Mouse (Mus musculus) layer of hippocampus, adult 9-10 months (tissue): ENCODE measurements around the gene St3gal3.
A peak's percentile ranks its signal among the peaks of the same experiment; 100 is the strongest.

Source experiments
- DNase-seq: peaks from one replicate; pipeline ENCODE4 v3.0.0; 2022; ENCODE audit warnings: low spot score

Gene St3gal3

DNA sequence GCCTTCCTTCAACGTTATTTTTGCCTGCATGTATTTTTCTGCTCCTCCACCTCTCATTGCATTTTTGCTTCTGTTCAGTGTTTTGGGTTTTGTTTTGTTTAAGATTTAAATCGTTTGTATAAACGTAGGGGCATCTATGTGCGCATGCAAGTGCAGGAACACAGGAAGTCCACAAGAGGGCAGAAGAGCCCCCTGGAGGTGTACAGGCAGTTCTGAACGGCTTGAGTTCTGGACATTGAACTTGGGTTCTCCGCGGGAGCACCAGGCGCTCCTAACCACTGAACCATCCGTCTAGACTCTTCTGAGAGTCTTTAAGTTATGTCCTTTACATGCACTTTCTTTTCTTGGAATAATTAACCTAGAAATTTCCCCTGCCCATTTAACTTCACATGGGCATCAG lies 44.8 kb downstream of the St3gal3 start:
- peak; percentile 29 for DNase-seq

DNA sequence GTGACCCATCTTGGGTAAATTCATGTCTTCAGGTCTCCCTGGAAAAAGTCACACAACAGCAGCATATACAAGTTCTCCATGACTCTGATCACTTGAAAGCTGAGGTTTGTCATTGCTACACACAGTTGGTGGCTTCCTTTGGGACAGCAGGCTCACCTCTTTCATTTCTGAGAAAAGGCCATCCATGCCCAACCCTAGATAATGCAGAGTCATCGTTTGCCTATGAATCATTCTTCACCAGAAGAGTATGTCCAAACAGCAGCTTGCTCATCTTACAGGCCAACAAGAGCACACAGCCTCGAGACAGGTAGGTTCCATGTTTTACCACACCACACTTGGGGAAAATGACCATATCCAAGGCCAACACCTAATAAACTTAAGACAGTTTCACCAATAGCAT lies 45.9 kb downstream of the St3gal3 start:
- no peak for DNase-seq

- no peak for DNase-seq
Measured at GRCm38 (mm10) chr4:118085025-118085424, 49.7 kb downstream of the St3gal3 start.

GRCm38 (mm10) chr4:118083217-118083951 lies 51.3 kb downstream of the St3gal3 start:
- peak; percentile 93 for DNase-seq

DNA sequence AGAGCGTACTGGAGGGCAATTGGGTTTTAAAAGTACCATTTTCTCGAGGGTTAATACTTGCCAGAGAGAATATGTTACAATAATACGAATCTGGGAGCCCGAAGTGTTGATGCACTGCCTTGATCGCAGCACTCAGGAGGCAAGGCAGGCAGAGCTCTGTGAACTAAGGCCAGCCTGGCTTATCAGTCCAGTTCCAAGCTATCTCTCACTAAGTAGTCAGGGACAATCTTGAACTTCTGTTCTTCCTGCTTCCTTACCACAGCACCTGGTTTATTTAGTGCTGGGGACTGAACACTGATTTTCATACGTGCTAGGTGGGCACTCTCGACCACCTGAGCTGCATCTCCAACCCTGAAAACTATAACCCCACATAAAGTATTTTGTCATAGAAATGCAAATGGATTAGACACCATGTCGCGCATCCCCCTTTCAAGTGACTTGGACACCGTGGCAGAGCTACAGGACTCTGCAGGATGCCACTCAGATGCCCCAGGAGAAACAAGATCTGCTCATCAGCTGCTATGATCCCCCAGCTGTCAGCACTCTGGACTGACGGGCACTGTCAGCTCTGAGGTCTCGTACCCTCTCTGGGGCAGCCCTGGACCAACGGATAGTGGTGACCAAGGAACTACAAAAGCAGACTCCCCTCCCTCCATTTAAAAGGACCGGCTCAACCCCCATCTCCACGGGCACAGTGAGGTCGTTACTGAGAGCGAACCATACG lies 52.9 kb downstream of the St3gal3 start:
- no peak for DNase-seq

GRCm38 (mm10) chr4:118080481-118080880 lies 54.2 kb downstream of the St3gal3 start:
- DNase-seq, result no peak

DNA sequence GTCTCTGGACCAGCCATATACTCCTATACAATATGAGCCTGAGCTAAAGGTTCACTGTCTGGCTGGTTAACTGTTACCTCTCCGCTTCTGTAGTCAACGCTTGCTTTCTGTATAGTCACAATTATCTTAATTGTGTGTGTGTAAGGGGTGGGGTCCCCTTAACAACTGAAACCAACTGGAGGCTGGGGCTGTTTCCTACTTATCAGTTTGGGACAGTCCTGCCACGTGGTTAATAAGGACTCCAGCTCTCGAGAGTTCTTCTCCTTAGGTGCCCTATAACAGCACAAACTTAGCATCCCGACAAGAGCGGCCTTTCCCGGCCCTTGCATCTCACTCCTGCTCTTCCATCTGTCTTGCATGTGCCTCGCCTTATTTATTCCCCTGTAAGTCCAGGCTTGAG lies 55.5 kb downstream of the St3gal3 start:
- no peak for DNase-seq

GRCm38 (mm10) chr4:118078576-118078975 lies 56.1 kb downstream of the St3gal3 start:
- DNase-seq, result no peak

- DNase-seq, result no peak
Measured at GRCm38 (mm10) chr4:118077293-118077752, 57.4 kb downstream of the St3gal3 start.

DNA sequence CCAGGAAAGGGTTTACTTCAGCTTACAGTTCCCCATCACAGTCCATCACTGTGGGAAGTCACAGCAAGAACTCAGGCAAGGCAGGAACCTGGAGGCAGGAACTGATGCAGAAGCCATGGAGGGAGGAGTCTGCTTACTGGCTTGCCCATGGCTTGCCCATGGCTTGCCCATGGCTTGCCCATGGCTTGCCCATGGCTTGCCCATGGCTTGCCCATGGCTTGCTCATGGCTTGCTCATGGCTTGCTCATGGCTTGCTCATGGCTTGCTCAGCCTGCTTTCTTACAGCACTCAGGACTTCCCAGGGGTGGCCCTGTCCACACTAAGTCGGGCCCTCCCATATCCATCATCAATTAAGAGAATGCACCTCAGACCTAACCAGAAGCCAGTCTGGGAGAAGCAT lies 58.1 kb downstream of the St3gal3 start:
- no peak for DNase-seq

- no peak for DNase-seq
Measured at GRCm38 (mm10) chr4:118075343-118075742, 59.4 kb downstream of the St3gal3 start.

- DNase-seq, result no peak
Measured at GRCm38 (mm10) chr4:118074236-118074635, 60.5 kb downstream of the St3gal3 start.

DNA sequence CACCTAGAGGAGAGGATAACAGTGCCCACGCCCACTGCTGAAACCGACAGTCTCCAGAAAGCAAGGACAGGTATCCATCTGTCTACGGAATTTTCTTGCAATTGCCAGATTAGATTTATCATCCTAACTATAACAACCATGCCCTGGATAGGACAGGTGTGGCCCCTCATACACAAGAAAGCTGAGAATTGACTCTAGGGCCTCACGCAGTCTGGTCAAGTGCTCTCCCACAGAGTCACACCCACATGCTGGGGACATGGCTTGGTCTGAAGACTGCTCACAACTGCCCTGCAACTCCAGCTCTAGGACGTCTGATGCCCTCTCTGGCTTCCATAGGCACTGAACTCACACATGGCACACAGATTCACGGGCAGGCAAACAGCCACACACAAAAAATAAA lies 61.6 kb downstream of the St3gal3 start:
- no peak for DNase-seq

- DNase-seq, result no peak
Measured at GRCm38 (mm10) chr4:118071891-118072290, 62.8 kb downstream of the St3gal3 start.

GRCm38 (mm10) chr4:118070255-118071234 lies 64.2 kb downstream of the St3gal3 start:
- DNase-seq, result no peak

GRCm38 (mm10) chr4:118061809-118062463 lies 72.8 kb downstream of the St3gal3 start:
- no peak for DNase-seq

GRCm38 (mm10) chr4:118060915-118061530 lies 73.7 kb downstream of the St3gal3 start:
- no peak for DNase-seq

GRCm38 (mm10) chr4:118059816-118060475 lies 74.8 kb downstream of the St3gal3 start:
- no peak for DNase-seq

GRCm38 (mm10) chr4:118058116-118058677 lies 76.5 kb downstream of the St3gal3 start:
- DNase-seq, result peak; percentile 22

GRCm38 (mm10) chr4:118057076-118057475 lies 77.6 kb downstream of the St3gal3 start:
- no peak for DNase-seq
